11 mouse cellular contexts compared by ENCODE assay signal in genomic region chr2:35720104-35720503, GRCm38 (mm10).
DNase-seq lines count a peak whose midpoint lies in the region; ATAC-seq and TF ChIP-seq lines count a peak whose summit lies in the region.
"Had no signal": no experiment of that assay in that cellular context is flagged by ENCODE, and none has a peak within 500 bp of the region (broad histone marks: within the 10 kb centered on the region; RNA-seq: fewer than 3 reads in every experiment).

No protein-coding gene starts in this region.

- TF ChIP-seq POLR2A in thymus, adult 2 months (IDR thresholded peaks at IDR 0.05; ENCODE audit: control insufficient read depth, extremely low read depth, insufficient read depth, low read length, poor library complexity), result no peak

- TF ChIP-seq CTCF in thymus, adult 2 months (IDR thresholded peaks at IDR 0.05; ENCODE audit: borderline replicate concordance, control insufficient read depth, extremely low read depth, insufficient read depth, low read length, poor library complexity), result no peak

- H3K4me2 ChIP-seq in hindbrain, embryonic 15.5 days, result no peak overlapping the region
- no peak overlapping the region for H3K4me2 ChIP-seq in hindbrain, embryonic 12.5 days (replicated peaks)
- H3K4me2 ChIP-seq: liver, embryonic 13.5 days; midbrain, embryonic 12.5 days had no signal

- H3K4me3 ChIP-seq in hindbrain, embryonic 15.5 days, result no peak overlapping the region
- no peak overlapping the region for H3K4me3 ChIP-seq in hindbrain, embryonic 12.5 days
- no peak overlapping the region for H3K4me3 ChIP-seq in thymus, adult 2 months (ENCODE audit: control insufficient read depth, insufficient read depth, low read length)
- H3K4me3 ChIP-seq: liver, embryonic 13.5 days; midbrain, embryonic 12.5 days had no signal

- 71% methylated on average over 12 of the region's 12 CpGs for WGBS in hindbrain, embryonic 15.5 days
- WGBS in hindbrain, embryonic 12.5 days, result 97% methylated on average over 12 of the region's 12 CpGs
- 97% methylated on average over 12 of the region's 12 CpGs for WGBS in thymus, adult 2 months

- no peaks in the 10 kb centered on the region for H3K9me3 ChIP-seq in hindbrain, embryonic 15.5 days
- H3K9me3 ChIP-seq in hindbrain, embryonic 12.5 days (replicated peaks), result no peaks in the 10 kb centered on the region
- H3K9me3 ChIP-seq: liver, embryonic 13.5 days; midbrain, embryonic 12.5 days had no signal

- peaks cover 6% of the 10 kb centered on the region for H3K4me1 ChIP-seq in hindbrain, embryonic 15.5 days (replicated peaks)
- H3K4me1 ChIP-seq in hindbrain, embryonic 12.5 days, result peaks cover 3% of the 10 kb centered on the region; the same call in 1 of the 2 replicates
- H3K4me1 ChIP-seq in thymus, adult 2 months (replicated peaks; ENCODE audit: control insufficient read depth, insufficient read depth, low read length), result no peaks in the 10 kb centered on the region
- H3K4me1 ChIP-seq: midbrain, embryonic 12.5 days had no signal

- H3K27ac ChIP-seq in hindbrain, embryonic 15.5 days (replicated peaks), result no peak overlapping the region
- no peak overlapping the region for H3K27ac ChIP-seq in hindbrain, embryonic 12.5 days
- no peak overlapping the region for H3K27ac ChIP-seq in thymus, adult 2 months (ENCODE audit: control insufficient read depth, insufficient read depth, low read length)
- H3K27ac ChIP-seq: liver, embryonic 13.5 days; midbrain, embryonic 12.5 days had no signal

- peak; percentile 32; the same call in 1 of the 2 replicates for ATAC-seq in hindbrain, embryonic 15.5 days (ENCODE audit: low FRiP score, low read depth)
- no peak for ATAC-seq in hindbrain, embryonic 12.5 days (ENCODE audit: low FRiP score)

- DNase-seq in adipocyte (ENCODE audit: low spot score), result peak; percentile 49
- DNase-seq in cerebellum, adult 18-20 months, result peak; percentile 61 to 70
- peak; percentile 40 for DNase-seq in layer of hippocampus, adult 9-11 months
- DNase-seq in natural killer cell, adult 2 months (ENCODE audit: low spot score in 2 of 2), result no peak
- no peak for DNase-seq in thymus, postnatal 10 days (ENCODE audit: low spot score in 2 of 2)
- no peak for DNase-seq in thymus, adult 2 months
- DNase-seq: liver, embryonic 13.5 days; thymus, postnatal 25 days had no signal

- no peak overlapping the region for H3K9ac ChIP-seq in hindbrain, embryonic 15.5 days
- no peak overlapping the region for H3K9ac ChIP-seq in hindbrain, embryonic 12.5 days
- H3K9ac ChIP-seq: liver, embryonic 13.5 days; midbrain, embryonic 12.5 days had no signal

- no peaks in the 10 kb centered on the region for H3K27me3 ChIP-seq in hindbrain, embryonic 15.5 days
- no peaks in the 10 kb centered on the region for H3K27me3 ChIP-seq in hindbrain, embryonic 12.5 days
- H3K27me3 ChIP-seq in thymus, adult 2 months (ENCODE audit: control insufficient read depth, insufficient read depth, low read length), result no peaks in the 10 kb centered on the region
- H3K27me3 ChIP-seq: liver, embryonic 13.5 days; midbrain, embryonic 12.5 days had no signal

- peaks cover 60% of the 10 kb centered on the region for H3K36me3 ChIP-seq in hindbrain, embryonic 15.5 days
- H3K36me3 ChIP-seq in hindbrain, embryonic 12.5 days, result peaks cover 90% of the 10 kb centered on the region
- H3K36me3 ChIP-seq in thymus, adult 2 months (ENCODE audit: control insufficient read depth, insufficient read depth, low read length), result no peaks in the 10 kb centered on the region

Comparison
In these comparisons a context has a peak if more than half of its experiments do, and no peak if none do; other contexts are left out.
1. DNase-seq: peak in adipocyte (single experiment), cerebellum, adult 18-20 months (2 of 2) and layer of hippocampus, adult 9-11 months (single experiment); none in natural killer cell, adult 2 months (0 of 2), thymus, postnatal 10 days (0 of 2) and thymus, adult 2 months (single experiment).